Mouse (Mus musculus) embryonic fibroblast, embryonic 13.5 days (primary cell): ENCODE measurements around the gene Fcgrt. TPM values are rescaled to one million over a fixed set of nuclear protein-coding genes. Genes with fewer than 3 reads are reported as not detected.
"Not testable (repeated sequence)": the region's sequence is repeated elsewhere in the genome, so short reads cannot be mapped to it uniquely, and the experiment has no call there.

ENCODE experiments used
- H3K27ac ChIP-seq: 2 replicates; pipeline ENCODE4 v1.5.1; 2012; ENCODE audit warnings: low read length, control low read depth, inconsistent platforms; ENCODE audit not compliant: insufficient read depth
- H3K4me1 ChIP-seq: 2 replicates; pipeline ENCODE4 v1.6.1; 2011; ENCODE audit warnings: low read length; ENCODE audit not compliant: control insufficient read depth, insufficient read depth
- H3K4me3 ChIP-seq: 2 replicates; pipeline ENCODE4 v1.5.1; 2011; ENCODE audit warnings: mild to moderate bottlenecking, control low read depth, low read length; ENCODE audit not compliant: insufficient read depth
- CTCF ChIP-seq: IDR thresholded peaks from 2 replicates; pipeline ENCODE4 v1.5.1; 2011; ENCODE audit warnings: mild to moderate bottlenecking, control low read depth, low read length, moderate library complexity, borderline replicate concordance; ENCODE audit not compliant: insufficient read depth
- POLR2A ChIP-seq: IDR thresholded peaks from 2 replicates; pipeline ENCODE4 v1.6.1; 2011; ENCODE audit warnings: low read depth, mild to moderate bottlenecking, control low read depth, low read length, moderate library complexity
- polyA plus RNA-seq: library from polyadenylated mRNA; stranded (reverse); fragments of >200 nt; gene quantifications from 2 replicates; pipeline ENCODE4 v1.2.4, GENCODE M21; 2011; ENCODE audit warnings: low read depth; ENCODE audit not compliant: missing spikeins, insufficient read length

Gene Fcgrt
- polyA plus RNA-seq, 1 experiment: 64.3 TPM

DNA sequence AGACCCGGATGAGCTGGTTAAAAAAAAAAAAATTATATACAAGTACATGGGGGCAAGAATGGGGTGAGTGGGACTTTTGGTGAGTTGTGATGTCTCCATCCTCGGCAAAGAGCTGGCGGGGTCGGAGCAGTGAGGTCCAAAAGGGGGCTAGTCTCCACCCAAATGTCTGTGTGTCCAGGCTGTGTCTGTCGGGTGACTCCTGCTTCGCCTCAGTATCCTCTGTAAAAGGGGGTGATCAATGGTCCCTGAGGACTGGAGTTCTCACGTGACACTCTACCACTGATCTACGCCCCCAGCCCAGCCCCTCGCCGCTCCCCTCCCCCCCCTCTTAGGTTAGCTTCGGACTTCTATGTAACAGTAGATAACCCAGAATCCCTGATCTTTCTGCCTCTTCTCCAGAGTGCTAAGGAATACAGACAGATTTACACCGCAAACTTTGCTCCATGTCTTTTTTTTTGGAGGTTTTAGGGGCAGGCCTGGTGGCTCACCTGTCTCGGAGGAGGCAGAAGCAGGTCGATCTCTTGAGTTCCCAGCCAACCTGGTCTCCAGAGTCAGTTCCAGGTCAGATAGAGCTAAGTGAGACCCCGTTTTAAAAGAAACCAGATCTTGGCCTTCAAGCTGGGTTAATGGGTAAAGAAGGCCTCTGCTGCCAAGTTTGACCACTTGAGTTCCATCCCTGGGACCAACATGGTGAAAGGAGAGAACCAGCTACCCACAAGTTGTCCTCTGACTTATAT, 26.3 kb upstream of the Fcgrt start:
- Histone ChIP-seq H3K4me1 (no peaks in the 10 kb centered on the region), H3K27ac (peak overlapping the region; percentile 95), H3K4me3 (peak overlapping the region; percentile 45)
- TF ChIP-seq CTCF: no peak
- TF ChIP-seq POLR2A: no peak

DNA sequence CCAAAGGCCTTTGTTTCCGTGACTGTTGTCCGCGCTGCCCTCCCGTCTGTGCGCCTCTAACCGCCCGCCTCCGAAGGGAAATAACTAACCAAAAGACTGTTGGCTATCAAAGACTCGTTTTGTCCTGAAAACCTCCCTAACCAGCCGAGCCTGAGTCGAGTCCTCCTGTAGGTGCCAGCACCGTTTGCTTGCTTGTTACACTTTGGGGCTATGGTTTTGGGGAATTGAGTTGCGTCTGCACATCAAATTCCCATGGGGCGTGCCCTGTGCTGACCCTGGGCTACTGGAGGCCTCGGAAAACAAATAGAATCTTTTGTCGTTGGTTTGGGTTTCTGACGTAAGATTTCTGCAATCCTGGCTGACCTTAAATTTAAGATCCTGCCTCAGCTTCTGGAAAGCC, 25.7 kb upstream of the Fcgrt start:
- no peaks in the 10 kb centered on the region for H3K4me1 ChIP-seq
- TF ChIP-seq CTCF (no peak), POLR2A (peak; percentile 45)
- peak overlapping the region; percentile 45 for H3K4me3 ChIP-seq
- H3K27ac ChIP-seq: peak overlapping the region; percentile 95

DNA sequence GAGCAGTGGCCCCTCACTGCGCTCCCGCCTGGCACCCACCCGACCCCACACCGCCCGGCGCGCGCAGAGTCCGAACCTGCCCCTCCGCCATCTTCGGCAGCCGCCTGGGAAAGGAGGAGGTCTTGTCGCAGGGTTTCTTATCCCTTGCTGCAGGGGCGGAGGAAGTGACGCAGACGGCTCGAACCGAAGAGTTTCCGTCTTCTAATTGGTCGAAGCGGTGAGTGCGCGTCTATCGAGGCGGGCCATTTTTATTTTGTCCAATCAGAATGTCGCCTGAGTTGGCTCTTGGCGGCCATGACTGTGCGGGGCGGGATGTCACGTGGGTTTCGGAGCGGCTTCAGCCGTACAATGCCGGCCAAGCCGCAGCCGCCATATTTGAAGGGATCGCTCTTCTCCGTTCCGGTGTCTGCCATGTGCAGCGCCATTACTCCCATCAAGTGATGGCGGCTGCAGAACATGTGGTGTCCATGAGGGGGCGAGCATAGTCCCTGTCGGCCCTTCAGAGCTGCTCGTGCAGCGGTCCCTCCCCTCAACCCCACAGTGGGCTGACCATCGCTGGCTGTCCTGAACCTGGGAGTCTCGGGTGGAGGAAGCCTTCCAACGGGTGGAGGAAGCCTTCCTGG, 25.1 kb upstream of the Fcgrt start, which contains the start of gene Rpl13a:
Gene Rpl13a, minus strand, starts transcription at position 138 of the 623 bp plus-strand sequence.
- no peaks in the 10 kb centered on the region for H3K4me1 ChIP-seq
- peak within 1 kb of the TSS; percentile 95 for H3K27ac ChIP-seq
- H3K4me3 ChIP-seq: peak within 1 kb of the TSS; percentile 99
- TF ChIP-seq POLR2A (peak; percentile 97), CTCF (peak; percentile 77; the same call in 1 of the 2 replicates)

DNA sequence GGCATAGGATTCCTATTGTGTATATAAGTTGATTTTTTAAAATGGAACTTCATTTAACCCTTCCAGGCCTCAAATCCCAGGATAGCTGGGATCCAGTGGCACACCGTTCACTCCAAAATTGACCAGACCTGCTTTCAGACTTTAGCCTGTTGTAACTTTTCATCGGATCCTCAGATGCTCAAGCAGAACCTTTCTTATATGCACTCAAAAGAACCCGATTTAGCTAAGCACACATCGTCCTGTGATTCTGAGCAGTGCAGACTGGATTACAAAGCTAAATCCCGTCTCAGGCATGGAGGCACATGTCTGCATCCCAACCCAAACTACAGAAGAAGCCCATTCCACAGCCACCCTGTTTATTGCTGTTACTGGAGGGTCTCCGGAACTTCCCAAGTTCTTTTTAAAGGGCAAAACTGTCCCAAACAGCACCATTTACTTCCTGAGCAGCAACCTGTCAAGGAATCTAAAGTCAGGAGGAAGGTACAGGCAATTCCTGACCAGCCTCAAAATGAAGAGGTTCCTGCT, 24.1 kb upstream of the Fcgrt start:
- peak overlapping the region; percentile 99 for H3K4me3 ChIP-seq
- peak overlapping the region; percentile 77 for H3K27ac ChIP-seq
- TF ChIP-seq POLR2A (peak; percentile 42; the same call in 1 of the 2 replicates), CTCF (no peak)
- no peaks in the 10 kb centered on the region for H3K4me1 ChIP-seq

DNA sequence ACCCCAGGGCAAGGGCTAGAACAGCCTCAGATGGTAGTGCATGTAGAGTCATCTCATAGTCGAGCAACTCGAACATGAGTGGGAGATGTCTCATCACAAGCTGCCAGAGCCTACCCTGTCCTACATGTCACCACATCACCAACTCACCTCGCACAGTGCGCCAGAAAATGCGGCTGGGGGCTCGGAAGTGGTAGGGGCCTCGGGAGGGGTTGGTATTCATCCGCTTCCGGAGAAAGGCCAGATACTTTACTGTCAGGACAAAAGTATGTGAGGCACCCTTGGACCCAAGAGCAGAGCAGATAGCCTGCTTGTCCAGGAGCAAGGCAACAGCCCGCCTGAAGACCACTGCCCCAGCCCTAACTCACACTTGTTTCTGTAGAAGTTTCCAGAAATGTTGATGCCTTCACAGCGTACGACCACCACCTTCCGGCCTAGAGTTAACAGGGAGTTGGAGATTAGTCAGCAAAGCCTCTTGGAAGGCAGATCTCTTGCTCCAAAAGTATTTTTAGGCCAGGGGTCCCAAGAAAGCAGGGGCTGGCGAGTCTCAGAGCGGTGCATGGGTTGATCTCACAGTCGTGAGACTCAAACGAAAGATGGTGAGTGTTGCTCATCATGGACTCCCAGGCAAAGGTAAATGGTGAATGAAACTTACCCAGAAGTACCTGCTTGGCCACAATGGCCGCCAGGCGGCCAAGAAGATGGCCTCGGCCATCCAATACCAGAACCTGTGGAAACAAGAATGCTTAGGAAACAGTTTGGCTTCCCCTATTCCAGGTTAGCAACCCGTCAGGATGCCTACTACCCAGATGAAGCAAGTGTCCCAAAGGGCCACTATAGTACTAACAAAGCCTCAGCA, 23.4 kb upstream of the Fcgrt start:
- peak; percentile 12; the same call in 1 of the 2 replicates for TF ChIP-seq POLR2A
- TF ChIP-seq CTCF: no peak
- peak overlapping the region; percentile 99 for H3K4me3 ChIP-seq
- 0 out of 2 replicates have a peak, but pooled peaks cover under 1% of the 10 kb centered on the region for H3K4me1 ChIP-seq
- peak overlapping the region; percentile 77 for H3K27ac ChIP-seq

DNA sequence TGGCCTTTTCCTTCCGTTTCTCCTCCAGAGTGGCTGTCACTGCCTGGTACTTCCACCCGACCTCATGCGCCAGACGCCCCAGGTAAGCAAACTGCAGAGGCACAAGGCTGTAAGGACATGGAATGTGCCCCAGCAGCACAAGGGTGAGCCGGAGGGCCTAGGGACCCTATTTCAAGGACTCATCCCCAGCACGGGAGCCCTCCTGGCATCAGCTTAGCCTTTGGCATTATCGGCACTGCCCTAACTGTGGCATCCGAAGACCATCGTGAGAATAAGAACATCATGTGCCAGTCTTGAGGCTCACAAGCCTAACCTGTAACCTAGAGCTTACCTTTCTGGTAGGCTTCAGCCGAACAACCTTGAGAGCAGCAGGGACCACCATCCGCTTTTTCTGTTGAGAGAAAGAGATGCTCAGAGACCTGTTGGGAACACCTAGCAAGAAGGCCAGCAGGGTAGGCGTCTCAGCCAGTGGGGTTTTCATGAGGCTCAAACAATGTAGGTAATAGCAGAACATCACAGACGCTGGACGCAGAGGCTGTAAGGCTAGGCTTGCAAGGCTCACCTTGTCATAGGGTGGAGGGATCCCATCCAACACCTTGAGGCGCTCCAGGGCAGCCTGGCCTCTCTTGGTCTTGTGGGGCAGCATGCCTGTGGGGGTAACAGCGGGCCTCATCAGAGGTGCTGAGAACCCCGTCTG, 22.6 kb upstream of the Fcgrt start:
- no peak for TF ChIP-seq POLR2A
- no peak for TF ChIP-seq CTCF
- 0 out of 2 replicates have a peak, but pooled peaks cover 5% of the 10 kb centered on the region for H3K4me1 ChIP-seq
- H3K4me3 ChIP-seq: peak overlapping the region; percentile 99
- H3K27ac ChIP-seq: peak overlapping the region; percentile 77

DNA sequence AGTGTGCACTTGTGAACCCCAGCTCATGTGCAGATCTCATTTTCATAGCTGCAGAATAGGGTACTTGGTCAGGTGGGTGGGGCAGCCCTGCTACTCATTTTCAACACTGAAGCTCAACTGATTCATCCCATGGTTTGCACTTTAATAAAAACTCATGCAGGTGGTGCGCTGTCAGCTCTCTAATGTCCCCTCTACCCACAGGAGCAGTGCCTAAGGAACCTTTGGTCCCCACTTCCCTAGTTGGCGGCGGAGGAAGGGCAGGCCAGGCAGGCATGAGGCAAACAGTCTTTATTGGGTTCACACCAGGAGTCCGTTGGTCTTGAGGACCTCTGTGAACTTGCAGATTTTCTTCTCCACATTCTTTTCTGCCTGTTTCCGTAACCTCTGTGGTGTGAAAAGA, 22.0 kb upstream of the Fcgrt start:
- H3K27ac ChIP-seq: peak overlapping the region; percentile 77; the same call in 1 of the 2 replicates
- H3K4me1 ChIP-seq: not testable (repeated sequence)
- H3K4me3 ChIP-seq: peak overlapping the region; percentile 99

DNA sequence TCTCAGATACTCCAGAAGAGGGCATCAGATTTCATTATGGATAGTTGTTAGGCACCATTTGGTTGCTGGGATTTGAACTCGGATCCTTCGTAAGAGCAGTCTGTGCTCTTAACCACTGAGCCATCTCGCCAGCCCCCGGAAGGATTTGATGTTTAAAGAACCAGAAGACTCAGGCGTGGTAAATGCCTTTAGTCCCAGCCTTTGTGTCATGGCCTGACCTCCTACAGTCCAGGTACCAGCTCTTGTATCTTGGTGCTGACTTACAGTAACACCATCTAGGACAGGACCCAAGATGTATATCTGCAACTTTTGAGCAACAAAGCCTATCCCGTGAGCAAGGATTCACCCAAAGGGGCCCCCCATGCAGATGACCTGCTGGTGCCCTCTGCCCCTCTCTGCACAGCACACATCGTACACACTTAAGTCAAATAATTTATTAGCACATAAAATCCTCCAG, 21.5 kb upstream of the Fcgrt start:
- Histone ChIP-seq H3K27ac (no peak overlapping the region), H3K4me1 (0 out of 2 replicates have a peak, but pooled peaks cover 5% of the 10 kb centered on the region), H3K4me3 (peak overlapping the region; percentile 99; the same call in 1 of the 2 replicates)
- TF ChIP-seq CTCF (no peak), POLR2A (peak; percentile 14; the same call in 1 of the 2 replicates)
